Mouse (Mus musculus): ENCODE results near the gene Lmo7. TPM values are rescaled to one million over a fixed set of nuclear protein-coding genes. Genes with fewer than 3 reads are reported as not detected.

Gene Lmo7
- polyA plus RNA-seq (2021; fragmentation: Nextera tagmentation): 22.8 and 26.1 TPM in 2 replicates
- long read RNA-seq, experiment 1, full-length matches to known transcripts: 2 of 50 reads
- long read RNA-seq, experiment 1, partial matches to known transcripts: 42 of 50 reads
- long read RNA-seq, experiment 1, other reads (novel, unspliced or antisense): 6 of 50 reads
- long read RNA-seq, experiment 2, full-length matches to known transcripts: 22 of 121 reads
- long read RNA-seq, experiment 2, partial matches to known transcripts: 59 of 121 reads
- long read RNA-seq, experiment 2, other reads (novel, unspliced or antisense): 40 of 121 reads

DNA sequence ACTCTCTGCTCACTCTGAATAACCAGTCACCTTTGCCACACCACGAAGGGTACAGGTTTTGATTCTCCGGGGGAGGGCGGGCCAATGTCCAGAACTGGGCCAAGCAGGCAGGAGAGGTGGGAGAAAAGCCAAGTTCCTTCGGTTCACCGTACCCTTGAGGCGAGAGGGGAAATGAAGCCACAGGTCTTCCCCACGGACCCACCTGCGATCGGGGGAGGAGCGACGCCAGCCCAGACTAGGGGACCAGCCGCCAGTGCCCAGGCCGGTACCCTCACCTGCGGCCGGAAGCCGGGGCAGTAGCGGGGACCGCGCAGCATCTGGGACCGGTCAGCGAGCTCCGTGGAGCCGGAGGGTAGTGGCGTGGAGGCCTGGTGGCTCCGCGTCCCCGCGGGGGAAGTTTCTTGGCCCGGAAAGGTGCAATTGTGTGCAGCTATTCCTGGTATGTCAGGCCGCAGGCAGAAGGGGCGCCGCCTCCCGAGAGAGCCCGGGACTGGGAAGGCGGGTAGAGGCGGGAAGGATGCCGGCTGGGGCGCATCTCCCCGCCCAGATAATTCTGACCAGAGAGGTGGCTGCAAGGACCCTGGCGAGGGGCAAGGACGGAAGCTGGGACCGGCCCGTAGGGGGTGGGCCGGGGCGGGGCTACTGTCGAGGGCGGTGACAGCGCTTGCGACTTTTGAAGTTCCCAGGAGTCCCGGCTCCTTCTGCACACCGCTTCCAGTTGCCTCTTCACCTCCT, at the start of gene Lmo7, which contains the start of gene Gm9922:
TSS of gene Lmo7 (plus strand) at position 721 of the 735 bp plus-strand sequence.
TSS of gene Gm9922 (minus strand) at position 578 of the 735 bp plus-strand sequence.

Other genes starting within 250 kb of the Lmo7 start
- gene Tbc1d4, start 120.8 kb upstream of the Lmo7 start, polyA plus RNA-seq (2021; fragmentation: Nextera tagmentation): 2.7 and 3.1 TPM in 2 replicates
- 140 and 160 TPM in 2 replicates for gene Commd6, start 89.3 kb upstream of the Lmo7 start, polyA plus RNA-seq (2021; fragmentation: Nextera tagmentation)
- gene Uchl3, start 76.0 kb upstream of the Lmo7 start, polyA plus RNA-seq (2021; fragmentation: Nextera tagmentation): 201 and 219 TPM in 2 replicates
- 1.2 and 1.6 TPM in 2 replicates for gene Gm9922, start 143 bp upstream of the Lmo7 start, polyA plus RNA-seq (2021; fragmentation: Nextera tagmentation)